Mouse (Mus musculus): Measurements from ENCODE around the gene Morc3. TPM values are rescaled to one million over a fixed set of nuclear protein-coding genes. Genes with fewer than 3 reads are reported as not detected.
"Not testable (repeated sequence)": the region's sequence is repeated elsewhere in the genome, so short reads cannot be mapped to it uniquely, and the experiment has no call there.

Gene Morc3
- polyA plus RNA-seq, 1 experiment = 1.2 TPM

- no peak for TF ChIP-seq TAL1 (IDR thresholded peaks at IDR 0.05; ENCODE audit: low read length)
- TF ChIP-seq GATA1 (IDR thresholded peaks at IDR 0.05; ENCODE audit: low read length) = no peak
- peak overlapping the region; percentile 65 for H3K4me3 ChIP-seq (replicated peaks)
- H3K27me3 ChIP-seq (ENCODE audit: control insufficient read depth) = no peaks in the 10 kb centered on the region
- H3K9me3 ChIP-seq (ENCODE audit: control insufficient read depth, low read length) = peaks cover 9% of the 10 kb centered on the region
- H3K4me1 ChIP-seq (ENCODE audit: control insufficient read depth) = peaks cover 53% of the 10 kb centered on the region
- peaks cover 11% of the 10 kb centered on the region for H3K36me3 ChIP-seq (ENCODE audit: control insufficient read depth)
Measured at GRCm38 (mm10) chr16:93816861-93817260, 15.1 kb upstream of the Morc3 start.

- H3K4me1 ChIP-seq (ENCODE audit: control insufficient read depth) = peaks cover 53% of the 10 kb centered on the region
- peak overlapping the region; percentile 65 for H3K4me3 ChIP-seq (replicated peaks)
- peaks cover 6% of the 10 kb centered on the region; the same call in 1 of the 2 replicates for H3K9me3 ChIP-seq (ENCODE audit: control insufficient read depth, low read length)
- TF ChIP-seq TAL1 (IDR thresholded peaks at IDR 0.05; ENCODE audit: low read length) = no peak
- TF ChIP-seq GATA1 (IDR thresholded peaks at IDR 0.05; ENCODE audit: low read length) = no peak
- no peaks in the 10 kb centered on the region for H3K27me3 ChIP-seq (ENCODE audit: control insufficient read depth)
- peaks cover 6% of the 10 kb centered on the region for H3K36me3 ChIP-seq (ENCODE audit: control insufficient read depth)
Measured at GRCm38 (mm10) chr16:93817371-93817770, 14.6 kb upstream of the Morc3 start.

- peaks cover 53% of the 10 kb centered on the region for H3K4me1 ChIP-seq (ENCODE audit: control insufficient read depth)
- H3K36me3 ChIP-seq (ENCODE audit: control insufficient read depth) = peaks cover 3% of the 10 kb centered on the region; the same call in 1 of the 2 replicates
- no peaks in the 10 kb centered on the region for H3K27me3 ChIP-seq (ENCODE audit: control insufficient read depth)
- H3K4me3 ChIP-seq (replicated peaks) = peak overlapping the region; percentile 19
- H3K9me3 ChIP-seq (ENCODE audit: control insufficient read depth, low read length) = peaks cover 4% of the 10 kb centered on the region; the same call in 1 of the 2 replicates
- TF ChIP-seq TAL1 (IDR thresholded peaks at IDR 0.05; ENCODE audit: low read length) (no peak), GATA1 (IDR thresholded peaks at IDR 0.05; ENCODE audit: low read length) (no peak)
Measured at GRCm38 (mm10) chr16:93818691-93819324, 13.1 kb upstream of the Morc3 start.

GRCm38 (mm10) chr16:93819325-93819696 lies 12.6 kb upstream of the Morc3 start:
- H3K4me3 ChIP-seq (replicated peaks) = peak overlapping the region; percentile 19
- H3K27me3 ChIP-seq (ENCODE audit: control insufficient read depth) = no peaks in the 10 kb centered on the region
- peaks cover 52% of the 10 kb centered on the region for H3K4me1 ChIP-seq (ENCODE audit: control insufficient read depth)
- H3K9me3 ChIP-seq (ENCODE audit: control insufficient read depth, low read length) = peaks cover 7% of the 10 kb centered on the region
- peaks cover under 1% of the 10 kb centered on the region; the same call in 1 of the 2 replicates for H3K36me3 ChIP-seq (ENCODE audit: control insufficient read depth)
- no peak for TF ChIP-seq TAL1 (IDR thresholded peaks at IDR 0.05; ENCODE audit: low read length)

GRCm38 (mm10) chr16:93820040-93820439 lies 11.9 kb upstream of the Morc3 start:
- TF ChIP-seq GATA1 (IDR thresholded peaks at IDR 0.05; ENCODE audit: low read length) = no peak
- TF ChIP-seq TAL1 (IDR thresholded peaks at IDR 0.05; ENCODE audit: low read length) = no peak
- no peak overlapping the region for H3K4me3 ChIP-seq (replicated peaks)
- H3K27me3 ChIP-seq (ENCODE audit: control insufficient read depth) = no peaks in the 10 kb centered on the region
- H3K9me3 ChIP-seq (ENCODE audit: control insufficient read depth, low read length) = peaks cover 7% of the 10 kb centered on the region
- peaks cover 49% of the 10 kb centered on the region for H3K4me1 ChIP-seq (ENCODE audit: control insufficient read depth)
- H3K36me3 ChIP-seq (ENCODE audit: control insufficient read depth) = no peaks in the 10 kb centered on the region

GRCm38 (mm10) chr16:93821706-93822105 lies 10.2 kb upstream of the Morc3 start:
- H3K27me3 ChIP-seq (ENCODE audit: control insufficient read depth) = no peaks in the 10 kb centered on the region; the same call in 1 of the 2 replicates
- no peak for TF ChIP-seq GATA1 (IDR thresholded peaks at IDR 0.05; ENCODE audit: low read length)
- TF ChIP-seq TAL1 (IDR thresholded peaks at IDR 0.05; ENCODE audit: low read length) = no peak
- no peak overlapping the region for H3K4me3 ChIP-seq (replicated peaks)
- H3K9me3 ChIP-seq (ENCODE audit: control insufficient read depth, low read length) = peaks cover 7% of the 10 kb centered on the region
- no peaks in the 10 kb centered on the region for H3K36me3 ChIP-seq (ENCODE audit: control insufficient read depth)
- H3K4me1 ChIP-seq (ENCODE audit: control insufficient read depth) = peaks cover 35% of the 10 kb centered on the region

GRCm38 (mm10) chr16:93822433-93823225 lies 9.3 kb upstream of the Morc3 start:
- not testable (repeated sequence) for H3K36me3 ChIP-seq (ENCODE audit: control insufficient read depth); H3K4me3 ChIP-seq (replicated peaks); H3K27me3 ChIP-seq (ENCODE audit: control insufficient read depth); H3K9me3 ChIP-seq (ENCODE audit: control insufficient read depth, low read length)
- peaks cover 27% of the 10 kb centered on the region for H3K4me1 ChIP-seq (ENCODE audit: control insufficient read depth)

GRCm38 (mm10) chr16:93824799-93825198 lies 7.1 kb upstream of the Morc3 start:
- Histone ChIP-seq H3K4me1 (ENCODE audit: control insufficient read depth) (peaks cover 5% of the 10 kb centered on the region), H3K9me3 (ENCODE audit: control insufficient read depth, low read length) (peaks cover 12% of the 10 kb centered on the region), H3K4me3 (replicated peaks) (no peak overlapping the region), H3K36me3 (ENCODE audit: control insufficient read depth) (no peaks in the 10 kb centered on the region), H3K27me3 (ENCODE audit: control insufficient read depth) (no peaks in the 10 kb centered on the region; the same call in 1 of the 2 replicates)
- TF ChIP-seq GATA1 (IDR thresholded peaks at IDR 0.05; ENCODE audit: low read length) = no peak
- TF ChIP-seq TAL1 (IDR thresholded peaks at IDR 0.05; ENCODE audit: low read length) = no peak

GRCm38 (mm10) chr16:93825463-93825862 lies 6.5 kb upstream of the Morc3 start:
- H3K4me1 ChIP-seq (ENCODE audit: control insufficient read depth) = no peaks in the 10 kb centered on the region; the same call in 1 of the 2 replicates
- no peaks in the 10 kb centered on the region for H3K36me3 ChIP-seq (ENCODE audit: control insufficient read depth)
- H3K27me3 ChIP-seq (ENCODE audit: control insufficient read depth) = no peaks in the 10 kb centered on the region; the same call in 1 of the 2 replicates
- peaks cover 12% of the 10 kb centered on the region for H3K9me3 ChIP-seq (ENCODE audit: control insufficient read depth, low read length)
- TF ChIP-seq GATA1 (IDR thresholded peaks at IDR 0.05; ENCODE audit: low read length) = no peak
- no peak for TF ChIP-seq TAL1 (IDR thresholded peaks at IDR 0.05; ENCODE audit: low read length)
- no peak overlapping the region for H3K4me3 ChIP-seq (replicated peaks)

All from erythroblast, embryonic 14.5 days (primary cell).